Mouse (Mus musculus) liver, embryonic 16.5 days (tissue): ENCODE data around the gene Mark2. TPM values are rescaled to one million over a fixed set of nuclear protein-coding genes. Genes with fewer than 3 reads are reported as not detected.

ENCODE experiments used
- ATAC-seq: fragments of 200-750 bp; cut with Nextera tagmentation; 2 replicates; pipeline ENCODE4 v1.8.0; 2017; ENCODE audit warnings: low read depth, mild to moderate bottlenecking, moderate number of reproducible peaks, moderate library complexity
- H3K27ac ChIP-seq: fragments of 300-500 bp; sonication (generic); 2 replicates; pipeline ENCODE4 v1.5.1; 2014; ENCODE audit warnings: mild to moderate bottlenecking, low read length
- H3K27me3 ChIP-seq: fragments of 300-500 bp; sonication (generic); 2 replicates; pipeline ENCODE4 v1.6.1; 2014; ENCODE audit warnings: low read depth, low read length, mixed read lengths; ENCODE audit not compliant: control insufficient read depth, insufficient read depth
- H3K36me3 ChIP-seq: fragments of 300-500 bp; sonication (generic); 2 replicates; pipeline ENCODE4 v1.6.1; 2014; ENCODE audit warnings: mild to moderate bottlenecking; ENCODE audit not compliant: control insufficient read depth, insufficient read depth
- H3K4me1 ChIP-seq: fragments of 300-500 bp; sonication (generic); 2 replicates; pipeline ENCODE4 v1.6.1; 2014; ENCODE audit warnings: low read depth, low read length, mixed read lengths; ENCODE audit not compliant: control insufficient read depth
- H3K4me2 ChIP-seq: fragments of 300-500 bp; sonication (generic); 2 replicates; pipeline ENCODE4 v1.6.1; 2014; ENCODE audit warnings: low read depth, low read length, mixed read lengths
- H3K4me3 ChIP-seq: fragments of 300-500 bp; sonication (generic); 2 replicates; pipeline ENCODE4 v1.5.1; 2014; ENCODE audit warnings: low read depth, mild to moderate bottlenecking, low read length
- H3K9ac ChIP-seq: fragments of 300-500 bp; sonication (generic); 2 replicates; pipeline ENCODE4 v1.6.1; 2014; ENCODE audit warnings: low read depth, low read length
- H3K9me3 ChIP-seq: fragments of 300-500 bp; sonication (generic); replicated peaks from 2 replicates; pipeline ENCODE4 v1.6.1; 2016; ENCODE audit warnings: low read length; ENCODE audit not compliant: control insufficient read depth
- WGBS: fragments of 180-500 bp; shearing (Covaris S2); extraction: QIAGEN DNeasy Blood & Tissue Kit; methylation state at CpG from one replicate; pipeline ENCODE4 v1.1.7; 2014; ENCODE audit not compliant: insufficient replicate concordance; 5-methylcytosine and 5-hydroxymethylcytosine counted together
- polyA plus RNA-seq: library from polyadenylated mRNA; unstranded; fragments of >200 nt; fragmentation: Nextera tagmentation; extraction: Ambion mirVana; gene quantifications from 2 replicates; pipeline ENCODE4 v1.2.1, GENCODE M21; 2015

Mark2 gene
- polyA plus RNA-seq = 13.8 and 15.3 TPM in 2 replicates

DNA sequence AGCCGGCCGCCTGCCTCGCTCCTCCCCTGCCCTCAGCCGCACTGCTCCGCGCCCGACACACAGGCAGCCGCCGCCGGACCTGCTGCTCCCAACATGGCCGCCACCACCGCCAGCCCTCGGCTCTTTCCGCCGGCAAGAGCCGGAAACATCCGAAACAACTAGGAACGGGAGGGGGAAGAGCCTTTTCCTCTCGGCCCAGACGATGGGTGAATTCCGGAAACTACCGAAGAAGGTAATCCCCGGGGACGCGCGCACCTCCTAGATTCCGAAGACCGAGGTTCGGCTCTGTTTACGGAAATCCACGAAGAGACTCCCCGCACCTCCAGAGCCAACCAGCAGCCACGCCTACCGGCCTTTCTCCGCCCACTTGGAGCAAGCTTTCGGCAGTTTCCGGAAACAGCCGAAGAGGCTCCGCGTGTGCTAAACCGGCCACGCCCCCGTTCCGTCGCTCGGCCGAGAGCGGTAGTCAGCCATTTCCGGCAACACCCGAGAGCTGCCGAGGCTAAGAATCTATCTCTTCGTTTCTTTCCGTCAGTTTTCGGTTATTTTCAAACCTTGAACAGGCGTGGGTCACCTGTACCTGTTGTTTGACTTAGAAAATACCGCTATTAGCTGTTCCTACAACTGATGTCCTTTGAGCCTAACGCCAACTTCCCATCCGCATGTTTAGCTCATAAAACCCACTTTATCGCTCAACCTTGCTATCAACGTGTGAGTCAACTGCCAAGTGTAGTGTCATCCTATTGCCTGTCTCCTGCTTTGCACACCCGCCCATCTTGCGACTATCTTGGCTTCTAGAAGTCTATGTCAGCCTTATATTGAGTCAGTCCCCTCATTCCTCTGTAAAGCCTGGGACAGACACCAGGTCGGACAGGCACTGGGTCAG, at the start of gene Mark2:
TSS of gene Mark2 (minus strand) at position 349 of the 886 bp plus-strand sequence.
- Histone ChIP-seq H3K9me3 (no peaks in the 10 kb centered on the region), H3K36me3 (no peaks in the 10 kb centered on the region), H3K27ac (peak within 1 kb of the TSS; percentile 96), H3K4me3 (peak within 1 kb of the TSS; percentile 97), H3K27me3 (no peaks in the 10 kb centered on the region), H3K9ac (peak within 1 kb of the TSS; percentile 97), H3K4me1 (peaks cover 46% of the 10 kb centered on the region), H3K4me2 (peak within 1 kb of the TSS; percentile 89)
- ATAC-seq = peak; percentile 87
- 1% methylated on average over 63 of the region's 63 CpGs for WGBS

DNA sequence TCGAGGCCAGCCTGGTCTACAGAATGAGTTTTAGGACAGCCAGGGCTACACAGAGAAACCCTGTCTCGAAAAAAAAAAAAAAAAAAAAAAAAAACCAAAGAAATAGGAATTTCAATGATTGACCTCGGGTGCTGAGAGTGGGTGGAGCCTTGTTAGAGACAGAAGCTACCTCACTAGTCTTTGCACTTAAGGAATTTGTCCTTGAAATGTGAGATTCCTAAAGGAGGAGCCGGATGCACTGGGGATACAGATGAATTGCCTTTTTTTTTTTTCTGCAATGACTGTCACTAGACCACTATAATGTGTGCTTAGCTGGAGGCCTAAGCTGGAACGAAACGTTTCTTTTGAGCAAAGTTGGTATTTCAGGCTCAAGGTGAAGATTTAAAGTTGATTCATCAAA, 46.8 kb upstream of the Mark2 start:
- no peak overlapping the region for H3K4me2 ChIP-seq
- no peak for ATAC-seq
- 68% methylated on average over 6 of the region's 6 CpGs for WGBS

DNA sequence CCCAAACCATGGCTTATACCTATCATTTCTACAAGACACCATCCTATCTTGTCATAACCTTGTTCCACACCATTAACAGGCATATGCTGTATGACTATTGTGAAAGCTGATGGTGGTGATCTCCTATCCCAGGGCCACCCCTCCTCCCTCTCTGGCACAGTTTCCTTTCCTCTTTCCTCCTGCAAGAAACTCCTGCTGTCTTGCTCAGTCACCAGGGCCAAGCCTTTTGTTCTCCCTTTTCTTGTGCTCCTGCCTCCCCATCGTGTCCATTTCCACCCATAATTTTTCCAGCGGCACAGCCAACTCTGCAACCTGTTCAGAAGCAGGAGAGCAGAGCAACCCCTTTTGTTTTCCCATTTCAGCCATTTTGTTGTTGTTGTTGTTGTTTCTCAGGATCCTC, 44.4 kb upstream of the Mark2 start:
- Histone ChIP-seq H3K36me3 (no peaks in the 10 kb centered on the region), H3K9ac (no peak overlapping the region), H3K4me2 (no peak overlapping the region), H3K9me3 (no peaks in the 10 kb centered on the region), H3K4me1 (peaks cover 14% of the 10 kb centered on the region), H3K27me3 (no peaks in the 10 kb centered on the region), H3K4me3 (no peak overlapping the region), H3K27ac (no peak overlapping the region)
- ATAC-seq = no peak
- 56% methylated on average over 2 of the region's 2 CpGs for WGBS

More for the DNA sequence above, 46.8 kb upstream of the Mark2 start:
- no peak overlapping the region for H3K27ac ChIP-seq
- no peaks in the 10 kb centered on the region for H3K27me3 ChIP-seq
- no peaks in the 10 kb centered on the region for H3K9me3 ChIP-seq
- H3K9ac ChIP-seq = no peak overlapping the region
- no peaks in the 10 kb centered on the region for H3K36me3 ChIP-seq
- H3K4me1 ChIP-seq = peaks cover 2% of the 10 kb centered on the region
- no peak overlapping the region for H3K4me3 ChIP-seq

DNA sequence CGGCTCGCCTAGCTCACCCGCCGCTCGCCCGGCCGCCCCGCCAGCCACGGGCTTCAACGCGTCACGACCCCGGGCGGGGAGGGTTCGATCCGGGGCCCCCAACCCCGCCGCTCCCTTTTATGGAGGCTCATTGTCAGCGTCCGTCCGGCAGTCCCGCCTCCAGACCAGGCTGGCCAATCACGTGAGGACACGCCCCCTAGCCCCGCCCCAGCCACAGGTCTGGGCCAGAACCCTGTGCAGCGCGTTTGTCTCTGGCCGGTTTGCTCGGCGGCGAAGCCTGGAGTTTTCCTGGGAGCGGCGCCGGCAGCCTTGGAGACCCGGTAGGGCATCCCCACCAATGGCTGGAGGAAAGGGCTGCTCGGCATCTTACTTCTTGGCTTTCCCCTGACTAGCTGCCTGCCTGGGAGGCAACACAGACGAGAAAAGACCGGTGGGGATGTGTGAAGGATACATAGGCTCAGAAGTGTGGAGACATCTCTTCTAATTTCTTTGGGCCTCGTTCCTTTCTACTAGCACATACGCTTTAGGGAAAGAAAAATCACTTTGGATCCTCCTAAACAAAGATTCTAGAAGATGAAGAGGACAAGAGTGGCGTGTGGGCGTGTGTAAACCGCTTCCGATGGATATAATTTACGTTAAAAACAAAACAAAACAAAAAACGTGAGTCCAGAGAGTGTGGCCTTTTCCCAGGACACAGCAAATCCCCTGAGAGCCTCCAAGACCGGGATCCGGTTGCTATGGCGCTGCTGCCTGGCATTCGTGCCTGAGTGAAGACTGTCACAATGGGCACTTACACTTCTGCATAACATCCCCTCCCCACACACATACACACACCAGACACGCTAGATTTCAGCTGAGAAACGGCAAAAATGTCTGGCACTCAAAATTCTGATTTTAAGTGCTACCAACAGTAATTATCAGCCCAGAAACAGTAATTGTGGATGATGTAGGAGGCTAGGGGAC, 41.5 kb upstream of the Mark2 start, which contains the start of gene Spindoc:
TSS of gene Spindoc (minus strand) at position 92 of the 963 bp plus-strand sequence.
- Histone ChIP-seq H3K4me1 (peaks cover 14% of the 10 kb centered on the region), H3K4me3 (peak within 1 kb of the TSS; percentile 86), H3K9me3 (no peaks in the 10 kb centered on the region), H3K27ac (peak within 1 kb of the TSS; percentile 63; the same call in 1 of the 2 replicates), H3K27me3 (no peaks in the 10 kb centered on the region), H3K36me3 (no peaks in the 10 kb centered on the region), H3K4me2 (peak within 1 kb of the TSS; percentile 97), H3K9ac (peak within 1 kb of the TSS; percentile 85)
- WGBS = 2% methylated on average over 52 of the region's 52 CpGs
- peak; percentile 100 for ATAC-seq

DNA sequence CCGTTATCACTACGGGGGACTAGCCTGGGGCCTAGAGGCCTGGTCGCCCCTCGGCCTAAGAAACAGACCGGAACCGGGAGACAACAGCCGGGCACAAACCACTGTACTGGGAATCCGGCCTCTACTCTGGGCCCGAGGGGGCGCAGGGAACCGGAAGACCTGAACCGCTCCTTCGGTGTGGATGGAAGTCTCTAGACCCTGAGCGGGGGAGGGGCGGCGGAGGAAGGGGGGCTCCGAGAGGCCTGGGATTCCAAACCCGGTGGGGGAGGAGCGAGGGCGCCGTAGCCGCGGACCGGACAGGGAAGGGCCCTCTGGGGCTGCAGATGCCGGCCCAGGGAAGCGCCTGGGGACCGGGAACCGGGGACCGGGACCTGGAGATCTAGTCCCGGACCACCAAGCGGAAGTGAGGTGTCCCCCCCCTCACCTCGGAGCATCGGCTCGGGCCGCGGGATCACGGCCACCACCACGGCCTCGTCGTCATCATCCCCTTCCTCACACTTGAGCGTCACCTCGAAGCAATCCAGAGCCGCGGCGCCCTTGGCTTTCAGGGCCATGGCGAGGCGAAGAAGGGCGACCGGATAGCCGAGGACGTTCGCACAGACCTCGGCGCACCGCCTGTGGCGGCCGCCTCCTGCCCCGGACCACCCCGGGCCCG, 40.7 kb upstream of the Mark2 start:
- Histone ChIP-seq H3K4me3 (peak overlapping the region; percentile 86), H3K27me3 (no peaks in the 10 kb centered on the region), H3K9ac (peak overlapping the region; percentile 85), H3K4me2 (peak overlapping the region; percentile 97), H3K27ac (peak overlapping the region; percentile 63; the same call in 1 of the 2 replicates), H3K36me3 (no peaks in the 10 kb centered on the region), H3K4me1 (peaks cover 14% of the 10 kb centered on the region), H3K9me3 (no peaks in the 10 kb centered on the region)
- ATAC-seq = peak; percentile 7
- 1% methylated on average over 55 of the region's 60 CpGs for WGBS

DNA sequence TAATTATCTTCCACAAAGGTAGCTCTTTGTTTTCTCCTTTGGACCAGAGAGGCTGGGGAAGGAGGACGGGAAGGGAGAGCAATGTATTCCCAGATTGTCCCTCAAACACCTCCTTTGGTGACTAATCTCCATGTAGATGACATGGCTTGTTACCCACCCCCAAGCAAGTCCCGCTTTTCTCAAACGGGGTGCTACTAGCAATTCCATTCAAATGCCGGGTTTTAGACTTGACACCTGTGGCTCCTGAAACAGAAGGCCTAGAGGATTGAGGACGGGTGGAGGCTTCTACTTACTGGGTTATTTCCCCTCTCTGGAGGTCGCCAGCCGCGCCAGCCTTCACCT, 40.2 kb upstream of the Mark2 start:
- H3K27ac ChIP-seq = no peak overlapping the region
- peaks cover 14% of the 10 kb centered on the region for H3K4me1 ChIP-seq
- no peak for ATAC-seq

DNA sequence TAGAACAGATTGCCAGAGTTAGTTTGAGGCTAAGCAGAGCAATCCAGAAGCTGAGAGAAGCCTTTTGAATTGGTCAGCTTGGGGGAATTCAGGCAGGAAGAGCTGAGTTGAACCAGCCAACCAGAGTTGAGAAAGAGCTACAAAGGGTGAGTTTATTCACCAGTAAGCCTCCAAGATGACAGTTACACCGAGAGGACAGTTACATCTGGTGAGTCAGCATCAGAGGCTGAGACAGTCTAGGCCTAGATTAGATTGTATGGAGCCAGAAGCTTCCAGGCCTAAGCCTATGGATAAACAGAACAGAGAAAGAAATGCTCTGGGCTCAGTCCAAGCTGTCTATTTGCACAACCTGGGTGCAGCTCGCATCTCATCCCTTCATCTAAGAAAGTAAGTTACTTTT, 36.0 kb upstream of the Mark2 start:
- H3K9me3 ChIP-seq = no peaks in the 10 kb centered on the region
- no peaks in the 10 kb centered on the region; the same call in 1 of the 2 replicates for H3K36me3 ChIP-seq
- no peaks in the 10 kb centered on the region for H3K27me3 ChIP-seq
- no peak overlapping the region for H3K4me3 ChIP-seq
- no peak overlapping the region for H3K27ac ChIP-seq
- no peak overlapping the region for H3K9ac ChIP-seq
- peaks cover 7% of the 10 kb centered on the region for H3K4me1 ChIP-seq
- whole genome bisulfite sequencing = 47% methylated on average over 2 of the region's 2 CpGs
- H3K4me2 ChIP-seq = no peak overlapping the region
- ATAC-seq = no peak

More for the DNA sequence above, 40.2 kb upstream of the Mark2 start:
- Histone ChIP-seq H3K36me3 (no peaks in the 10 kb centered on the region), H3K9ac (peak overlapping the region; percentile 85), H3K9me3 (no peaks in the 10 kb centered on the region), H3K4me3 (peak overlapping the region; percentile 86), H3K27me3 (no peaks in the 10 kb centered on the region), H3K4me2 (peak overlapping the region; percentile 97)
- 16% methylated on average over 8 of the region's 8 CpGs for WGBS

DNA sequence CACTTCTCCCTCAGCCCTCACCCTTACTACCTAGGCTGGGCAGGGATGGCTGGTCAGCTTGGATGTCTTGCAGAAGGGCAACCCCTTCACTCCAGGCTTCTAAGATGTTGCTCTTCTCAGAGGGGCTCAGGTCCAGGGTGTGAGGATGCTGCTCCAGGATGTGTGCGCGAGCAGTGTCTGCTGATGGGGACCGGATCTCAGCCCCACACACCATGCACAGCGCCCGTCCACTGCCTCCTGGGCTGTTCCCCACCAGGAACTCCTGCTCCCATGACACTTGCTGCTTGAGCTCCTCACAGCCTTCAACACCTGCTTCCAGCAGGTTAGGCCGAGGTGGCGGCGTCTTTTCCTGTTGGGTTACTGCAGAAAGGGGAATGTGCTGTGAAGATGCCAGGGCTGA, 32.8 kb upstream of the Mark2 start:
- H3K27me3 ChIP-seq = no peaks in the 10 kb centered on the region
- H3K9me3 ChIP-seq = no peaks in the 10 kb centered on the region
- no peak overlapping the region for H3K4me3 ChIP-seq
- no peaks in the 10 kb centered on the region for H3K4me1 ChIP-seq
- H3K36me3 ChIP-seq = peaks cover 3% of the 10 kb centered on the region
- WGBS = 84% methylated on average over 8 of the region's 8 CpGs
- no peak overlapping the region for H3K4me2 ChIP-seq
- no peak overlapping the region for H3K9ac ChIP-seq
- ATAC-seq = no peak
- no peak overlapping the region for H3K27ac ChIP-seq
